Mouse (Mus musculus) ES-E14 (cell line): ENCODE results near the gene Spryd7. TPM values are rescaled to one million over a fixed set of nuclear protein-coding genes. Genes with fewer than 3 reads are reported as not detected.
"Not testable (repeated sequence)": the region's sequence is repeated elsewhere in the genome, so short reads cannot be mapped to it uniquely, and the experiment has no call there.

Source experiments
- DNase-seq: peaks from one replicate; pipeline ENCODE4 v3.0.0-alpha.2; 2013; ENCODE audit warnings: low read depth, low spot score
- H3K27ac ChIP-seq: 2 replicates; pipeline ENCODE4 v1.5.1; 2012; ENCODE audit warnings: low read depth, mild to moderate bottlenecking, low read length, moderate library complexity, mixed read lengths; ENCODE audit not compliant: poor library complexity, insufficient read depth, severe bottlenecking
- H3K36me3 ChIP-seq: 2 replicates; pipeline ENCODE4 v1.6.1; 2012; ENCODE audit warnings: mild to moderate bottlenecking, low read length, moderate library complexity, mixed read lengths; ENCODE audit not compliant: control insufficient read depth, poor library complexity, insufficient read depth, severe bottlenecking
- H3K4me1 ChIP-seq, 2 experiments: fragments of 150-350 bp in 1 of 2; sonication (generic) in 1 of 2; 2 replicates each; pipeline ENCODE4 v1.6.1; 2012; ENCODE audit warnings: low read length in 2 of 2, mild to moderate bottlenecking in 1 of 2, mixed read lengths in 1 of 2; ENCODE audit not compliant: control insufficient read depth in 2 of 2, insufficient read depth in 2 of 2, poor library complexity in 1 of 2
- H3K4me3 ChIP-seq, 2 experiments: fragments of 150-350 bp in 1 of 2; sonication (generic) in 1 of 2; 2 replicates each; pipeline ENCODE4 v1.5.1; 2012; ENCODE audit warnings: low read length in 2 of 2, low read depth in 1 of 2, mild to moderate bottlenecking in 1 of 2, mixed read lengths in 1 of 2; ENCODE audit not compliant: insufficient read depth in 1 of 2, poor library complexity in 1 of 2, severe bottlenecking in 1 of 2
- H3K9ac ChIP-seq: 2 replicates; pipeline ENCODE4 v1.6.1; 2012; ENCODE audit warnings: low read depth, mild to moderate bottlenecking, low read length, mixed read lengths; ENCODE audit not compliant: poor library complexity, insufficient read depth, severe bottlenecking
- H3K9me3 ChIP-seq: fragments of 150-350 bp; sonication (generic); 2 replicates; pipeline ENCODE4 v1.6.1; 2012; ENCODE audit warnings: low read depth, mild to moderate bottlenecking, low read length; ENCODE audit not compliant: control insufficient read depth, insufficient read depth
- CHD2 ChIP-seq: IDR thresholded peaks from 2 replicates; pipeline ENCODE4 v1.6.1; 2014; ENCODE audit warnings: mild to moderate bottlenecking, low read depth, low read length, inconsistent platforms
- HCFC1 ChIP-seq: IDR thresholded peaks from 2 replicates; pipeline ENCODE4 v1.6.1; 2012; ENCODE audit warnings: low read length, inconsistent platforms, borderline replicate concordance; ENCODE audit not compliant: insufficient read depth
- MAFK ChIP-seq: IDR thresholded peaks from 2 replicates; pipeline ENCODE4 v1.6.1; 2014; ENCODE audit warnings: mild to moderate bottlenecking, low read depth, low read length, inconsistent platforms; ENCODE audit not compliant: insufficient read depth
- ZC3H11A ChIP-seq: IDR thresholded peaks from 2 replicates; pipeline ENCODE4 v1.6.1; 2012; ENCODE audit warnings: low read depth, mild to moderate bottlenecking, inconsistent platforms, low read length, borderline replicate concordance
- ZNF384 ChIP-seq: IDR thresholded peaks from 2 replicates; pipeline ENCODE4 v1.6.1; 2012; ENCODE audit warnings: low read depth, low read length, inconsistent platforms
- in situ Hi-C, 2 experiments: fragments of 600-800 bp; cut with MboI; formaldehyde crosslinking; loops; one replicate each; pipeline ENCODE4 v1.15.1; 2025; ENCODE audit warnings: low sequenced_read_pairs in 2 of 2, inconsistent platforms in 1 of 2; ENCODE audit not compliant: unreplicated experiment in 2 of 2
- total RNA-seq: library from RNA; depleted of rRNA; stranded (reverse); fragments of 300-350 nt; gene quantifications from 2 replicates; pipeline ENCODE4 v1.2.3, GENCODE M21; 2012

Spryd7 gene
- total RNA-seq, 1 experiment = 5.1 TPM

GRCm38 (mm10) chr14:61548614-61549013 is 8.1 kb downstream of the Spryd7 start:
- no peak for DNase-seq
- Histone ChIP-seq H3K36me3 (no peaks in the 10 kb centered on the region), H3K9me3 (no peaks in the 10 kb centered on the region), H3K4me3 (no peak overlapping the region), H3K27ac (no peak overlapping the region), H3K9ac (no peak overlapping the region), H3K4me1 (no peaks in the 10 kb centered on the region)
- TF ChIP-seq ZC3H11A (no peak), HCFC1 (no peak), ZNF384 (no peak), CHD2 (no peak), MAFK (no peak)
- in situ Hi-C loops = no loop called here

- H3K9me3 ChIP-seq, H3K4me3 ChIP-seq, in situ Hi-C loops, H3K27ac ChIP-seq, H3K4me1 ChIP-seq, H3K36me3 ChIP-seq, H3K9ac ChIP-seq, DNase-seq: not testable (repeated sequence)
Observed at GRCm38 (mm10) chr14:61537772-61538171, 18.9 kb downstream of the Spryd7 start.

- Histone ChIP-seq H3K27ac (no peak overlapping the region), H3K9me3 (no peaks in the 10 kb centered on the region), H3K9ac (no peak overlapping the region), H3K4me3 (no peak overlapping the region), H3K36me3 (no peaks in the 10 kb centered on the region), H3K4me1 (no peaks in the 10 kb centered on the region)
- DNase-seq = no peak
- in situ Hi-C loops = no loop called here
- TF ChIP-seq HCFC1 (no peak), ZC3H11A (no peak), MAFK (no peak), ZNF384 (no peak), CHD2 (no peak)
Observed at GRCm38 (mm10) chr14:61536631-61537264, 19.9 kb downstream of the Spryd7 start.

- no peaks in the 10 kb centered on the region for H3K9me3 ChIP-seq
- TF ChIP-seq HCFC1 (no peak), CHD2 (no peak), MAFK (no peak), ZC3H11A (no peak), ZNF384 (no peak)
- no peak overlapping the region for H3K27ac ChIP-seq
- no peak for DNase-seq
- no peak overlapping the region for H3K9ac ChIP-seq
- H3K36me3 ChIP-seq = no peaks in the 10 kb centered on the region
- H3K4me1 ChIP-seq = no peaks in the 10 kb centered on the region
- in situ Hi-C loops = no loop called here
- no peak overlapping the region for H3K4me3 ChIP-seq
Observed at GRCm38 (mm10) chr14:61535811-61536210, 20.9 kb downstream of the Spryd7 start.

- no peak for DNase-seq
- in situ Hi-C loops = no loop called here
- H3K9me3 ChIP-seq = no peaks in the 10 kb centered on the region
- H3K27ac ChIP-seq = no peak overlapping the region
- H3K36me3 ChIP-seq = no peaks in the 10 kb centered on the region
- H3K4me1 ChIP-seq = peaks cover 0 to 5% of the 10 kb centered on the region in 2 experiments; a peak in 3 of 4 replicates
- no peak overlapping the region for H3K4me3 ChIP-seq
- no peak overlapping the region for H3K9ac ChIP-seq
- TF ChIP-seq HCFC1 (no peak), MAFK (no peak), CHD2 (no peak), ZNF384 (no peak), ZC3H11A (no peak)
Observed at GRCm38 (mm10) chr14:61530966-61531365, 25.7 kb downstream of the Spryd7 start.
